Mouse (Mus musculus) myocyte (in vitro differentiated cells): ENCODE measurements around the gene Pak4.

Source experiments
- CEBPB ChIP-seq: IDR thresholded peaks from 2 replicates; pipeline ENCODE4 v1.6.1; 2011; ENCODE audit warnings: mild to moderate bottlenecking, moderate library complexity; ENCODE audit not compliant: poor library complexity, insufficient read depth, severe bottlenecking
- E2F4 ChIP-seq: IDR thresholded peaks from one replicate; pipeline ENCODE4 v1.6.1; 2011; ENCODE audit warnings: mild to moderate bottlenecking, control low read depth, moderate library complexity; ENCODE audit not compliant: insufficient read depth
- MAX ChIP-seq: IDR thresholded peaks from one replicate; pipeline ENCODE4 v1.6.1; 2011; ENCODE audit warnings: low read depth, mild to moderate bottlenecking, control low read depth
- MYOD1 ChIP-seq, 3 experiments: IDR thresholded peaks; one replicate each; pipeline ENCODE4 v1.6.1; 2011; ENCODE audit warnings: control low read depth in 2 of 3, low read depth in 2 of 3, mild to moderate bottlenecking in 2 of 3, moderate library complexity in 1 of 3; ENCODE audit not compliant: insufficient read length in 2 of 3, control insufficient read depth in 1 of 3
- MYOG ChIP-seq, 3 experiments: IDR thresholded peaks; one replicate each; pipeline ENCODE4 v1.6.1; 2011; ENCODE audit warnings: control low read depth in 2 of 3, low read depth in 2 of 3, mild to moderate bottlenecking in 2 of 3; ENCODE audit not compliant: insufficient read length in 2 of 3, control insufficient read depth in 1 of 3, insufficient read depth in 1 of 3
- POLR2A ChIP-seq: IDR thresholded peaks from one replicate; pipeline ENCODE4 v1.6.1; 2011; ENCODE audit warnings: low read depth, mild to moderate bottlenecking, control low read depth, moderate library complexity; ENCODE audit not compliant: insufficient read length
- REST ChIP-seq: IDR thresholded peaks from one replicate; pipeline ENCODE4 v1.6.1; 2011; ENCODE audit warnings: mild to moderate bottlenecking, control low read depth, moderate library complexity; ENCODE audit not compliant: insufficient read depth, insufficient read length
- SRF ChIP-seq: IDR thresholded peaks from one replicate; pipeline ENCODE4 v1.6.1; 2011; ENCODE audit warnings: low read depth; ENCODE audit not compliant: control insufficient read depth, insufficient read length
- TCF12 ChIP-seq: IDR thresholded peaks from one replicate; pipeline ENCODE4 v1.6.1; 2011; ENCODE audit warnings: mild to moderate bottlenecking, control low read depth; ENCODE audit not compliant: poor library complexity, insufficient read depth, severe bottlenecking
- USF1 ChIP-seq: IDR thresholded peaks from one replicate; pipeline ENCODE4 v1.6.1; 2011; ENCODE audit warnings: low read depth, mild to moderate bottlenecking, control low read depth, moderate library complexity

DNA sequence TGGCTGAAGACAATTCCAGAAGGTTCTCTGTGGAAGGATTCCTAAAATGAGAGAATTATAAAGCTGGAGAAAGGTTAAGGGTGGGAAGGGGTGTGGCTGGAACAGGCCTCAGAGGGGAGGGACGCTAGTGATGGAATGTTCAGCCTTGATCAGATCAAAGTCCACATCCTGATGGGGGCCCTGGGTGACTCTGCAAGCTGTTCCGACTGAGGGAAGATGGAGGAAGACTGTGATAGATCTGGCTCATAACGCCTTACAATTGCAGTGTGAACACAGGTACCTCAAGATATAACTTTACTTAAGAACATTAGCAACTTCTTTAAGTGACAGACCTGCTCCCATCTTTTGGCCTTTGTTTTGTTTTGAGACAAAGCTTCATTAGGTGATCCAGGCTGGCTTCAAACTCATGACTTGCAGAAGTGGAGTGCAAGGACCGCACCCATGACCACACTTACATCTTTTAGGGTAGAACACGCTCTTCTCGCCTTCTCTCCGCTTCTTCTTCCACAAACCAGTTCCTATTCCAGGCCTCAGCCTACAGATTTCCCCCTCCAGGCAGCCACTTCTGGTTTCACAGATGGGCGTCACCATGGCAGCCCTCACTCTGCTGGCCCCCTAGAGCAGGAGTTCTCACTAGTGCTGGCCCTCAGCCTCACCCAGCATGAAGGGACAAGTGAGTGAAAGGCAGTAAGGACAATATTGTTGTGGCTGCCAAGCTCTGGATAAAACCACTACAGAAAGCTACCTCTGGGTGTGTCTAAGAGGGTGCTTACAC lies 14.2 kb downstream of the Pak4 start:
- TF ChIP-seq MAX, result no peak
- TF ChIP-seq SRF, result no peak
- TF ChIP-seq POLR2A, result no peak
- no peak for TF ChIP-seq TCF12
- no peak for TF ChIP-seq USF1
- no peak for TF ChIP-seq MYOD1 (IDR thresholded peaks at IDR 0.05; ENCODE audit: control insufficient read depth in 1 of 3, insufficient read length in 2 of 3, low read depth in 2 of 3)
- TF ChIP-seq MYOG (IDR thresholded peaks at IDR 0.05; ENCODE audit: control insufficient read depth in 1 of 3, insufficient read depth in 1 of 3, insufficient read length in 2 of 3, low read depth in 2 of 3), result no peak
- TF ChIP-seq E2F4, result no peak
- TF ChIP-seq REST, result no peak
- no peak for TF ChIP-seq CEBPB
